Mouse (Mus musculus) neural tube, embryonic 11.5 days (tissue): ENCODE measurements around the gene Ginm1. TPM values are rescaled to one million over a fixed set of nuclear protein-coding genes. Genes with fewer than 3 reads are reported as not detected.
"Not testable (repeated sequence)": the region's sequence is repeated elsewhere in the genome, so short reads cannot be mapped to it uniquely, and the experiment has no call there.

ENCODE experiments used
- ATAC-seq: fragments of 200-750 bp; cut with Nextera tagmentation; 2 replicates; pipeline ENCODE4 v1.8.0; 2017; ENCODE audit warnings: moderate number of reproducible peaks, mild to moderate bottlenecking, moderate TSS enrichment, moderate library complexity; ENCODE audit not compliant: insufficient read depth, low FRiP score, low TSS enrichment
- DNase-seq: peaks from one replicate; pipeline ENCODE4 v3.0.0-alpha.2; 2015; ENCODE audit warnings: low spot score
- H3K27ac ChIP-seq: fragments of 300-500 bp; sonication (generic); 2 replicates; pipeline ENCODE4 v1.5.1; 2014; ENCODE audit warnings: low read depth, mild to moderate bottlenecking, low read length
- H3K27me3 ChIP-seq: fragments of 300-500 bp; sonication (generic); 2 replicates; pipeline ENCODE4 v1.6.1; 2014; ENCODE audit warnings: mild to moderate bottlenecking, low read length, mixed read lengths; ENCODE audit not compliant: control insufficient read depth, insufficient read depth
- H3K36me3 ChIP-seq: fragments of 300-500 bp; sonication (generic); 2 replicates; pipeline ENCODE4 v1.6.1; 2014; ENCODE audit warnings: mild to moderate bottlenecking, low read length, moderate library complexity, mixed read lengths; ENCODE audit not compliant: control insufficient read depth, insufficient read depth
- H3K4me1 ChIP-seq: fragments of 300-500 bp; sonication (generic); 2 replicates; pipeline ENCODE4 v1.6.1; 2014; ENCODE audit warnings: low read length, mixed read lengths; ENCODE audit not compliant: control insufficient read depth, insufficient read depth
- H3K4me2 ChIP-seq: fragments of 300-500 bp; sonication (generic); 2 replicates; pipeline ENCODE4 v1.6.1; 2014; ENCODE audit warnings: low read depth, mild to moderate bottlenecking, moderate library complexity
- H3K4me3 ChIP-seq: fragments of 300-500 bp; sonication (generic); 2 replicates; pipeline ENCODE4 v1.5.1; 2014; ENCODE audit warnings: low read depth, low read length
- H3K9ac ChIP-seq: fragments of 300-500 bp; sonication (generic); 2 replicates; pipeline ENCODE4 v1.6.1; 2014; ENCODE audit warnings: mild to moderate bottlenecking, low read length
- H3K9me3 ChIP-seq: fragments of 300-500 bp; sonication (generic); 2 replicates; pipeline ENCODE4 v1.6.1; 2016; ENCODE audit warnings: low read length; ENCODE audit not compliant: control insufficient read depth
- WGBS: fragments of 180-500 bp; shearing (Covaris S2); extraction: QIAGEN DNeasy Blood & Tissue Kit; methylation state at CpG from one replicate; pipeline ENCODE4 v1.1.7; 2014; 5-methylcytosine and 5-hydroxymethylcytosine counted together
- polyA plus RNA-seq: library from polyadenylated mRNA; unstranded; fragments of >200 nt; fragmentation: Nextera tagmentation; extraction: Ambion mirVana; gene quantifications from 2 replicates; pipeline ENCODE4 v1.2.1, GENCODE M21; 2014

The Ginm1 gene
- polyA plus RNA-seq, 1 experiment from 2014 or later, result 50.7 TPM

DNA sequence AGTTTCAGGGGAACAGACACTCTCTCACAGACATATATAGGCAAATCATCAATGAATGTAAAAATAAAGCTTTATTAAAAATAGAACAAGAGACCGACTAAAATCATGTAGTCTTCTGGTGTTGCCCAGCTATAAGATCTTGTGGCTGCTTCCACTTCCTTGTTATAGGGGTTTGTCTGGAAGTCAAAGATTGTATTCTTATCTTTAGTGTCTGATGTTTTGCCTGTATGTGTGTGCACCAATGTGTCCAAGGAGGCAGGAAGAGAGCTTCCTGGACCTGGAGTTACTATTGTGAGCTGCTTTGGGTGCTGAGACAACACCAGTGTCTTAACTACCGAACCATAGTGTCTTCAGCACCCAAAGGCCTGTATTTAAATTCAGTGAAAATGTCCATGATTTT lies 35.1 kb downstream of the Ginm1 start:
- DNase-seq (no peak), ATAC-seq (no peak)
- Histone ChIP-seq H3K27me3 (no peaks in the 10 kb centered on the region), H3K4me2 (no peak overlapping the region), H3K4me3 (no peak overlapping the region), H3K4me1 (no peaks in the 10 kb centered on the region), H3K9ac (no peak overlapping the region), H3K27ac (no peak overlapping the region), H3K9me3 (no peaks in the 10 kb centered on the region), H3K36me3 (peaks cover 15% of the 10 kb centered on the region)
- WGBS, result 95% methylated on average over 2 of the region's 2 CpGs

DNA sequence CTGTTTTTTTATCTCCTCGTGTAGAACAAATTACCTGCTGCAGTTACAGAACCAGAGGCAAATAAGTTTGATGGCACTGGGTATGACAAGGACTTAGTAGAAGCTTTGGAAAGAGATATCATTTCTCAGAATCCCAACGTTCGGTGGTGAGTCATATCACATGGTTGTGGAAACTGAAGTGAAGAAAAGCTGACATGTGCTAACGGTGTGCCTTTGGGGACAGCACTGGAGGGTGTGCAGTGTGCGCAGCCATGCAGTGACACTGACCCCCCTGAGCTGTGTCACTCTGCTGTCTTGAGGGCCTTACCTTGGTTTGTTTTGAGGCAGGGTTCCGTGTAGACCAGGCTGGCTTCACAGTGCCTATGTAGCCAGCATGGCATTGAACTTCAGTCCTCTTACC lies 43.9 kb downstream of the Ginm1 start:
- no peak for DNase-seq
- peaks cover 7% of the 10 kb centered on the region for H3K36me3 ChIP-seq
- H3K9ac ChIP-seq, result no peak overlapping the region
- H3K9me3 ChIP-seq, result no peaks in the 10 kb centered on the region
- 87% methylated on average over 6 of the region's 6 CpGs for whole genome bisulfite sequencing
- no peak for ATAC-seq
- no peaks in the 10 kb centered on the region for H3K4me1 ChIP-seq
- no peak overlapping the region for H3K4me3 ChIP-seq
- no peak overlapping the region for H3K27ac ChIP-seq
- H3K27me3 ChIP-seq, result no peaks in the 10 kb centered on the region
- H3K4me2 ChIP-seq, result no peak overlapping the region

DNA sequence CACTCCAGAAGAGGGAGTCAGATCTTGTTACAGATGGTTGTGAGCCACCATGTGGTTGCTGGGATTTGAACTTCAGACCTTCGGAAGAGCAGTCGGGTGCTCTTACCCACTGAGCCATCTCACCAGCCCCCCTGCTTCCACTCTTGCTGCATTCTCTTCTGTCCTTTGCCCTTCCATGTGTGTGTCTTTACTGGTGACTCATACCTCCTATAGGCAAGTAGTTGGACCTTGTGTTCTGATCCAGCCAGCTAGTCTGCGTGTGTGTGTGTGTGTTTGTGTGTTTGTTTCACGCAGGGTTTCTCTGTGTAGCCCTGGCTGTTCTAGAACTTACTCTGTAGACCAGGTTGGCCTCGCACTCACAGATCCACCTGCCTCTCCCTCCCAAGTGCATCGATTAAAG lies 47.1 kb downstream of the Ginm1 start:
- not testable (repeated sequence) for ATAC-seq, H3K9ac ChIP-seq, H3K4me1 ChIP-seq, H3K4me3 ChIP-seq, H3K36me3 ChIP-seq, H3K9me3 ChIP-seq, H3K27me3 ChIP-seq, H3K4me2 ChIP-seq, DNase-seq, H3K27ac ChIP-seq
- WGBS, result 92% methylated on average over 5 of the region's 6 CpGs

DNA sequence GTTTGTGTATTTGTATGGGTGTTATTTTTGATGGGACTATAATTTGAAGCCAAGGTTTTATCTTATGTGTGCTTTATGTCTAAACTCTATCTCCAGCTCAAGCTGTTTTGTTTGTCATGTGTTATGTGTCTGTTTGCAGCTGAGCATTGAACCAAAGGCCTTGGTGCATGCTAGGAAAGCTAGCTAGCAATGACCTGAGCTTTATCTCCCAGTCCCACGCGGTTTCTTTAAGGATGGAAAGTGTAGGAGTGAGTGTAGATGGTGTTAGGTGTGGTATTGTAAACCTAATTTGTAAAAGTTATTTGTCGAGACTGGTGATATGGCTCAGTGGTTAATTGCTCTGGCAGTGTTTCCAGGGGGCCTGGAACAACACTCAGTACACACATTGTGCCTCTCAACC lies 54.7 kb downstream of the Ginm1 start:
- Histone ChIP-seq H3K9me3 (no peaks in the 10 kb centered on the region), H3K27ac (no peak overlapping the region), H3K4me2 (no peak overlapping the region), H3K27me3 (no peaks in the 10 kb centered on the region), H3K9ac (no peak overlapping the region), H3K36me3 (no peaks in the 10 kb centered on the region; the same call in 1 of the 2 replicates), H3K4me3 (no peak overlapping the region), H3K4me1 (no peaks in the 10 kb centered on the region)
- ATAC-seq, result no peak
- no peak for DNase-seq
- 75% methylated on average over 3 of the region's 3 CpGs for WGBS

DNA sequence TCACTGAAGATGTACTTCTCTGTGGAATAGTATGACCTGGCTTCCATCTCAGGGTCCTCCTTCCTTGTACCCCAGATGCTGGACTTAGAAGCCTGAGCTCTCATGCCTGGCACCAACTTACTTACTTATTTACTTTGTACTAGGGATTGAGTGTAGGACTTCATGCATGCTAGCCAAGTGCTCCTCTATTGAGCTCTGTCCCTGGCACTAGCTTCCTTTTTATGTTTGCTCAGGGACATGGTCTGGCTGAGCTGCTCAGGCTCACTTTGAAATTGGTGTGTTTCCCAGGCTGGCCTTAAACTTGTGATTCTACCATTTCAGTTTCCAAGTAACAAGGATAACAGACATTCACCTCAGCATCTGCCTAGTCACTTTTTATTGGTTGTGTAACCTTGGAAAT lies 55.5 kb downstream of the Ginm1 start:
- no peak overlapping the region for H3K9ac ChIP-seq
- no peaks in the 10 kb centered on the region for H3K9me3 ChIP-seq
- ATAC-seq (no peak), DNase-seq (no peak)
- no peak overlapping the region for H3K4me3 ChIP-seq
- H3K27me3 ChIP-seq, result no peaks in the 10 kb centered on the region
- H3K4me1 ChIP-seq, result no peaks in the 10 kb centered on the region
- no peak overlapping the region for H3K27ac ChIP-seq
- no peaks in the 10 kb centered on the region for H3K36me3 ChIP-seq
- H3K4me2 ChIP-seq, result no peak overlapping the region

DNA sequence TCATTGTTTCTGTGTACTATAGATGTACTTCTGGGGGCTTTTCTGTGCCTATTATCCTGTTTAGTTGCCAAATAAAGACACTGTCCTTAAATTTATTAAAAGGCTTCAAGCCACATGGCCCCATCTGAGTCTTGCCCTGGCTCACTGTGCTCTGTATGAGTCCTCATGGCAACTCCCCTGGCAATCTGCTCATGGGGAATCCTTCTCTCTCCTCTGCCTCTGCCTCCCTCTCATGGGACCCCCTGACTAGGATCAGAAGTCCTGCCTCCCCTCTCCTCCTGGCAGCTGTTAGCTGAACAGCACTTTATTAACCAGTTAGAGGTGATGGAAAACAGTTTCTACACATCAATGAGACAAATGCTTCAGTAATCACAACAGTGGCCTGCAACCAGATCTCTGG lies 61.0 kb downstream of the Ginm1 start:
- no peaks in the 10 kb centered on the region for H3K36me3 ChIP-seq
- H3K27me3 ChIP-seq, result no peaks in the 10 kb centered on the region
- no peak overlapping the region for H3K4me3 ChIP-seq
- H3K27ac ChIP-seq, result no peak overlapping the region
- H3K4me2 ChIP-seq, result no peak overlapping the region
- no peaks in the 10 kb centered on the region; the same call in 1 of the 2 replicates for H3K4me1 ChIP-seq
- H3K9ac ChIP-seq, result no peak overlapping the region
- no peak for ATAC-seq
- DNase-seq, result no peak
- no peaks in the 10 kb centered on the region for H3K9me3 ChIP-seq

DNA sequence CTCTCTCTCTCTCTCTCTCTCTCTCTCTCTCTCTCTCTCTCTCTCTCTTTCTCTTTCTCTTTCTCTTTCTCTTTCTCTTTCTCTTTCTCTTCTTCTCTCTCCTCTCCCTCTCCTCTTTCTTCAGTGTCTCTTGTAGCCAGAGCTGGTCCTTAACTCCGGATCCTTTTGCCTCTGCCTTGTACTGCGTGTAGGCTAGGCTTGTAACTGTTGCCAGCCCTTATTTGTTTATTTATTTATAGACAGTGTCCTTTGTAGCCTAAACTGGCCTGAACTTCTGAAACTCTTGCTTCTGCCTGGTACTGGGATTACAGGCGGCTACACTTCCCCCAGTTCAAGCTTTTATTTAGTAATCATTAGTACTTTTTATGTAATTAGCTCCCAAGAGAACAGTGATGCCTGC lies 65.6 kb downstream of the Ginm1 start:
- WGBS, result 33% methylated on average over 3 of the region's 3 CpGs
- ATAC-seq (no peak), DNase-seq (no peak)
- Histone ChIP-seq H3K9ac (no peak overlapping the region), H3K4me1 (no peaks in the 10 kb centered on the region; the same call in 1 of the 2 replicates), H3K27me3 (no peaks in the 10 kb centered on the region), H3K4me3 (peak overlapping the region; percentile 58), H3K9me3 (no peaks in the 10 kb centered on the region), H3K27ac (no peak overlapping the region), H3K4me2 (peak overlapping the region; percentile 74), H3K36me3 (no peaks in the 10 kb centered on the region)

GRCm38 (mm10) chr10:7726501-7726812 lies 66.2 kb downstream of the Ginm1 start:
- WGBS, result 0% methylated on average over 8 of the region's 8 CpGs
- no peak for DNase-seq
- ATAC-seq, result no peak

GRCm38 (mm10) chr10:7725751-7726500 lies 66.7 kb downstream of the Ginm1 start, which contains the start of gene Katna1:
Katna1 (plus strand) TSS chr10:7726000.
- Histone ChIP-seq H3K9me3 (no peaks in the 10 kb centered on the region), H3K9ac (peak within 1 kb of the TSS; percentile 49), H3K27ac (no peak within 1 kb of the TSS), H3K27me3 (no peaks in the 10 kb centered on the region), H3K4me2 (peak within 1 kb of the TSS; percentile 74), H3K36me3 (no peaks in the 10 kb centered on the region), H3K4me1 (no peaks in the 10 kb centered on the region; the same call in 1 of the 2 replicates), H3K4me3 (peak within 1 kb of the TSS; percentile 58)
- DNase-seq (peak; percentile 97), ATAC-seq (peak; percentile 96)
- WGBS, result under 1% methylated on average over 49 of the region's 49 CpGs

More at GRCm38 (mm10) chr10:7726501-7726812, 66.2 kb downstream of the Ginm1 start:
- no peak overlapping the region for H3K27ac ChIP-seq
- H3K4me1 ChIP-seq, result no peaks in the 10 kb centered on the region; the same call in 1 of the 2 replicates
- H3K9me3 ChIP-seq, result no peaks in the 10 kb centered on the region
- peak overlapping the region; percentile 58 for H3K4me3 ChIP-seq
- peak overlapping the region; percentile 74 for H3K4me2 ChIP-seq
- no peaks in the 10 kb centered on the region for H3K36me3 ChIP-seq
- H3K9ac ChIP-seq, result peak overlapping the region; percentile 49
- H3K27me3 ChIP-seq, result no peaks in the 10 kb centered on the region
